Mouse (Mus musculus) C3H10T1/2 (cell line): ENCODE data around the gene Edc3. TPM values are rescaled to one million over a fixed set of nuclear protein-coding genes. Genes with fewer than 3 reads are reported as not detected.

Experiments used
- polyA plus RNA-seq, 2 experiments: library from polyadenylated mRNA; unstranded; fragments of >200 nt; fragmentation: generic; extraction: Trizol; gene quantifications; one replicate each; pipeline ENCODE4 v1.2.1; 2012; ENCODE audit warnings: missing spikeins in 2 of 2

The Edc3 gene
- polyA plus RNA-seq: 10 to 100 TPM in 1 of 2 experiments, 1 to 10 TPM in 1; 7.7 to 13.8 TPM

GRCm38 (mm10) chr9:57708068-57708719 lies at the start of gene Edc3:
Gene Edc3 (plus strand): TSS chr9:57708540.

GRCm38 (mm10) chr9:57683520-57683919 lies 24.8 kb upstream of the Edc3 start, which contains the start of gene Cyp1a2:
Gene Cyp1a2 (minus strand): TSS chr9:57683703.

GRCm38 (mm10) chr9:57687751-57688150 lies 20.6 kb upstream of the Edc3 start, which contains the start of gene Cyp1a1:
Gene Cyp1a1 (plus strand): TSS chr9:57687928.

GRCm38 (mm10) chr9:57765364-57766351 lies 57.3 kb downstream of the Edc3 start, which contains the start of gene Clk3:
Gene Clk3 (minus strand): TSS chr9:57765860.

Other genes with a start within 250 kb of the Edc3 start
- gene Scamp5, start 240.5 kb upstream of the Edc3 start, polyA plus RNA-seq: 1 to 10 TPM; 2.9 to 6.9 TPM
- gene Rpp25, start 204.5 kb upstream of the Edc3 start, polyA plus RNA-seq: under 1 TPM; 0.02 to 0.05 TPM
- 100 to 1,000 TPM; 315 to 450 TPM for gene Cox5a, start 187.3 kb upstream of the Edc3 start, polyA plus RNA-seq
- gene Fam219b, start 171.0 kb upstream of the Edc3 start, polyA plus RNA-seq: 10 to 100 TPM in 1 of 2 experiments, 1 to 10 TPM in 1; 5.1 to 17.4 TPM
- 10 to 100 TPM; 24.2 to 27.6 TPM for gene Mpi, start 155.8 kb upstream of the Edc3 start, polyA plus RNA-seq
- gene Scamp2, start 147.6 kb upstream of the Edc3 start, polyA plus RNA-seq: 10 to 100 TPM; 19.6 to 33.6 TPM
- gene Ulk3, start 119.1 kb upstream of the Edc3 start, polyA plus RNA-seq: 1 to 10 TPM in 1 of 2 experiments, under 1 TPM in 1; 0.68 to 9.3 TPM
- gene Cplx3, start 102.3 kb upstream of the Edc3 start, polyA plus RNA-seq: under 1 TPM in 1 of 2 experiments, not detected in 1; 0.07 TPM
- under 1 TPM; 0.05 to 0.18 TPM for gene Lman1l, start 87.8 kb upstream of the Edc3 start, polyA plus RNA-seq
- 10 to 100 TPM; 59.7 to 79.1 TPM for gene Csk, start 54.9 kb upstream of the Edc3 start, polyA plus RNA-seq
- gene Cyp1a2, start 24.8 kb upstream of the Edc3 start, polyA plus RNA-seq: not detected
- under 1 TPM in 1 of 2 experiments, not detected in 1; 0.11 TPM for gene Cyp1a1, start 20.6 kb upstream of the Edc3 start, polyA plus RNA-seq
- 10 to 100 TPM; 15.2 to 38.2 TPM for gene Clk3, start 57.3 kb downstream of the Edc3 start, polyA plus RNA-seq
- gene Arid3b, start 128.3 kb downstream of the Edc3 start, polyA plus RNA-seq: 1 to 10 TPM in 1 of 2 experiments, under 1 TPM in 1; 0.41 to 1.1 TPM
- 10 to 100 TPM; 82.1 to 87.2 TPM for gene Ubl7, start 202.4 kb downstream of the Edc3 start, polyA plus RNA-seq
- gene Sema7a, start 231.6 kb downstream of the Edc3 start, polyA plus RNA-seq: 1 to 10 TPM; 2.6 to 4.8 TPM